Mouse (Mus musculus) spleen, postnatal 4 days (tissue): ENCODE measurements around the gene Hist1h3f.

Experiments used
- DNase-seq, 2 experiments: peaks; one replicate each; pipeline ENCODE4 v3.0.0; 2022; ENCODE audit warnings: low spot score in 2 of 2

The Hist1h3f gene

GRCm38 (mm10) chr13:23517603-23518294 lies 26.1 kb upstream of the Hist1h3f start:
- peak; percentile 94 to 97 for DNase-seq

GRCm38 (mm10) chr13:23518295-23518603 lies 25.6 kb upstream of the Hist1h3f start:
- DNase-seq, result no peak

- peak; percentile 87 to 93 for DNase-seq
Observed at GRCm38 (mm10) chr13:23518885-23519284, 25.0 kb upstream of the Hist1h3f start.

- DNase-seq, result peak; percentile 80 to 91
Observed at GRCm38 (mm10) chr13:23519416-23519815, 24.4 kb upstream of the Hist1h3f start.

- peak; percentile 84 to 92 for DNase-seq
Observed at GRCm38 (mm10) chr13:23521703-23522102, 22.1 kb upstream of the Hist1h3f start.

GRCm38 (mm10) chr13:23523976-23524375 lies 19.9 kb upstream of the Hist1h3f start:
- no peak for DNase-seq

GRCm38 (mm10) chr13:23524654-23525053 lies 19.2 kb upstream of the Hist1h3f start:
- peak; percentile 77 to 92 for DNase-seq

- peak in 1 of 2 experiments; percentile 62 for DNase-seq
Observed at GRCm38 (mm10) chr13:23525901-23526300, 18.0 kb upstream of the Hist1h3f start.

GRCm38 (mm10) chr13:23526312-23526711 lies 17.5 kb upstream of the Hist1h3f start:
- peak; percentile 91 to 95 for DNase-seq

GRCm38 (mm10) chr13:23529005-23529404 lies 14.8 kb upstream of the Hist1h3f start:
- DNase-seq, result no peak

- DNase-seq, result no peak
Observed at GRCm38 (mm10) chr13:23529480-23530165, 14.2 kb upstream of the Hist1h3f start.

GRCm38 (mm10) chr13:23530181-23530900 lies 13.5 kb upstream of the Hist1h3f start:
- peak; percentile 72 to 84 for DNase-seq

GRCm38 (mm10) chr13:23530901-23531875 lies 12.7 kb upstream of the Hist1h3f start, which contains the start of gene Hist1h4h:
Gene Hist1h4h, plus strand, starts transcription at chr13:23531050.
- DNase-seq, result peak; percentile 97

- DNase-seq, result peak; percentile 51 to 71
Observed at GRCm38 (mm10) chr13:23532262-23533075, 11.4 kb upstream of the Hist1h3f start.

GRCm38 (mm10) chr13:23533560-23534367 lies 10.1 kb upstream of the Hist1h3f start, which contains the start of gene Hist1h2af:
Gene Hist1h2af, plus strand, starts transcription at chr13:23533906.
- DNase-seq, result peak; percentile 83 to 88

- DNase-seq, result peak; percentile 57 to 76
Observed at GRCm38 (mm10) chr13:23534368-23535131, 9.3 kb upstream of the Hist1h3f start.

GRCm38 (mm10) chr13:23535137-23536075 lies 8.4 kb upstream of the Hist1h3f start, which contains the start of gene Hist1h3g:
Gene Hist1h3g, plus strand, starts transcription at chr13:23535422.
- peak; percentile 89 to 93 for DNase-seq
